Mouse (Mus musculus) adrenal gland, postnatal 36 days (tissue): ENCODE measurements around the gene Gm26661. TPM values are rescaled to one million over a fixed set of nuclear protein-coding genes. Genes with fewer than 3 reads are reported as not detected.
A peak's percentile ranks its signal among the peaks of the same experiment; 100 is the strongest.

Experiments used
- DNase-seq, 2 experiments: peaks; one replicate each; pipeline ENCODE4 v3.0.0; 2021; ENCODE audit warnings: mixed read lengths in 1 of 2
- total RNA-seq, 2 experiments: library from RNA; stranded (reverse); gene quantifications; 2 replicates each; pipeline ENCODE4 v1.2.3; 2021

The Gm26661 gene
- total RNA-seq, 2 experiments from 2014 or later, result not detected

DNA sequence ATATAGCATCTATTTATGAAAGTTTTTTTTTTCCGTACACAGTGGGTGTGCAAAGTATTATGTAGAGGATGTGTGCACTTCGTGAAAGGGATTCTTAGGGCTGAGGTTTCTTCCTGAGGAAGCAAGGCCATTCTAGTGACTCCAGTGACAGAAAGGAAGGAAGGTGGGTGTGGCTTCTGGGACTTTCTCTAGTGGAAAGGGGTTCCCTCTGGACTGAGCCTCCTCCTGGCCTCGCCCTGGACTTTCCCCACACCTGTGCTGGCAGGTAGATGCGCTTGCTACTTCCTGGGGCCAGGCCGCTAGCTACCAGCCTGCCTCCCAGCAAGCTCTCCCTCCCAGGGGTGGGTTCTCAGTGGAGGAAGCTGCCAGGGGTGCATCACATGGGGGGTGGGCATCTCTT, 28.1 kb downstream of the Gm26661 start:
- DNase-seq, result no peak

DNA sequence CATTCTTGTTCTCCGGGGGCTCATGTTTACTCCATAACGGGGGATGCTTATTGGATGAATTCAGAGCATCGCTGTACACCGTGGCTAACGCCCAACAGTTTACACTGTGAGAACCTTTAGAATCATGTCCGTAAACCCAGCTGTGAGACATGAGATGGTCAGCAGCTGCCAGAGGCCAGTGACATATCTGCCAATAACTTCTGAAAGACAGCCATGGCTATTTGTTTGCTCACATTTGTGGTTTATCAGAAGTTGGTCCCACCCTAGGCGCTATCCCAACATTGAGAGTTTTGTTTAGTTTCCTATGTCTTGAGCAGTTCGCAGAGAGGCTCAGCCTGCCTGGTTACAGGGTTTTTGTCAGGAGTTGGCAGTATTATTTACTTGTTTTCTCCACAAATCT, 30.0 kb downstream of the Gm26661 start:
- DNase-seq, result no peak

GRCm38 (mm10) chr14:7822693-7823092, 31.3 kb downstream of the Gm26661 start:
- DNase-seq, result no peak

DNA sequence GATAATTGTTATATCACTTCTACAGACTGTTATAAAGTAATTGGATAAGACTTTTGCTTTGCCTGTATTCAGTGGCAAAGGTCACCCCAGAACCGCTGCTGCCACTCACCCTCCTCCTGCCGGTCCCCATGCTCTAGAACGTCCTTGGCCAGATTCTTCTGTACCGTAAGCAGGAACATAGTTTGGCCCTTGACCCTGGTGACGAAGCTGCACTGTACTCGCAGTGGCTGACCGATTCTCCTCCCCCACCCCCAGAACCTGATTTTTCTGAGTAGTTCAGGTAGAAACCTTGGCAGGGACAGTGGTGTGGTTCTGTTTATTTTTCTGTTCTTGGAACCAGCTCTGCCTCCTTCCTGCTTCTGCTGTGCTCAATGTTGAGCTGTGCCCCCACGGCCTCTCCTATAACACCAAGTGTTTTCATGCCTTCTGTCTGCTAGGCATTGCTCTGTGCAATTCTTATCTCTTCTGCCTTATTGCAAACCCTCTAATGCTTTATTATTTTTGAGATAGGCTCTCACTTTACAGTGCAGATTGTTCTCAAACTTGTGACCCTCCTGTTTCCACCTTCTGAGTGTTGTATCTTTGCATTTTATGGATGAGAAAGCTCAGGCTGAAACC, 33.4 kb downstream of the Gm26661 start:
- DNase-seq, result peak; percentile 71 to 82

DNA sequence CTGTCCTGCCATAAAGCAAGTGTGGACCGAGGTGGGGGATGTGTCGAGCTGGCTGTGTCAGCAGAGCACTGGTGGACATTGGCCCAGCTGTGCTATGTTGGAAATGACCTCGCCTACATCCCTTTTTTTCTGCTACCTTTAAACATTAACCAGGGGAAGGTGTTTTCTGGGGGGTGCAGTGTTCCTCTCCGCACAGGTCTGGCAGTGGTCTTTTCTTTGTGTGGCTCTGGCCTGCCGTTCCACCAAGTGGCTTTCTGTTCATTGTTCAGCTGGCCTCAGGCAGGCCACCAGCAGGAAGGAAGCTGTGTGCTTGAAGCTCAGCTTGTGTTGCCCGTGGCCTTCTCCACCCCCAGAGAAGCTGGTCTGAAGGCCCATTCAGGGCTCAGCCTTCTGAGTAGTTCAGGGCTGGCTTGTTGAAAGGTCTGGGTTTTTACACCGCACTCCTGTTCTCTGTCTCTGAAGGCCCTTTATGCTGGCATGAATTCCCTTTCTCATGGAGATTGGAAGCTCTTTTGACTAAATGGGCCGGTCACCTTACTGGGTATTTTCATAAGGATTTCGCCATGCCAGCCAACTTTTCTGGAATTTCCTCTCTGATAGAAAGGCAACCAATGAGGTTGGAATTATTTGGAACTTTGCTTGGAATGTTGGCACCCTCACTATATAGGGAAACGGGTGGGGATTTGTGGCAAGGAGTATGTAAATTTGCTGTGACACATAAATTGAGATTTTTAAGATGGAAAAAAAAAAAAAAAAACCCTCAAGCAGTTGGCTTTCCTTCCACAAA, 35.0 kb downstream of the Gm26661 start:
- DNase-seq, result no peak

- no peak for DNase-seq
These were observed 37.8 kb downstream of the Gm26661 start for GRCm38 (mm10) chr14:7829181-7829580.

- DNase-seq, result no peak
These were observed 40.5 kb downstream of the Gm26661 start for GRCm38 (mm10) chr14:7831770-7832439.

- DNase-seq, result no peak
These were observed 41.0 kb downstream of the Gm26661 start for GRCm38 (mm10) chr14:7832440-7832783.

DNA sequence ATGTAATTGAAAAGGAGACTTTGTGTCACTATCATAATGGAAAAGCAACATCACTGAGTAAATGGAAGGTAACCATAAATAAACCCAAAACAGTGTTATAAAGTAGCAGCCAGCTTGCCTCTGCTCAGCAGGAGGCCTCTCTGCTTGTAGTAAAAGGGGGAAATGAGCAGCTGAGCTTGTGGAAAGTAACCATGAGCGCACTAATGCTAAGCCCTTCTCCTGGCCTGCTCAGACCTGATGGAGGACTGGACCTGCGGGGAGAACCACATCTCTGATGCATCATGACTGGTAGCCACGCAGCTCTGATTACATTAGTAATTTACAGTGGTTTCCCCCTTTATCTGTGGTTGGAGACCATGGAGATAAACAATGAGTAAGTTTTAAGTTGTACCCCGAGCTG, 42.1 kb downstream of the Gm26661 start:
- no peak for DNase-seq

DNA sequence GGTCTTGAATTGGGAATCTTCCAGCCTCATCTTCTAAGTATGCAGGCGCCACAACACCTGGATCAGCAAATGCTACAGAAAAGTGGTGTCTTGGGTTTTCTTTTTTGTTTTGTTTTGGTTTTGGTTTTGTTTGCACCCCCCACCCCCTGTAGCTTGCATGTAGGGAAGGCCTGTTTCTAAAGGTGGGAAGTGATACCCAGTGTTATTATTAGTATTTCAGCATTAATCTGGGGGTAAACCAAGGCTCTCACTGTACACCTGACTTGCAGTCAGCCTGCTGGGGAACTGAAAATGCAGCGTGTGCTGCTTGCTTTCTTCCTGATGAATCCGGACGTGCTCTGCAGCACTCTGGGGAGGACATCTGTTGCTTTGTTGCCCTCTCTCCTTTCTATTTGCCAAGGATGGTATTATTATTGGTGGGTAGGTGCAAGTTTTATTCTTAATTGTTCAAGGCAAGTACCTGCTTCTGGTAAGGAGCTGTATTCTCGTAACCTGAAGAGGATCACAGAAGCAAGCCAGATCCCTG, 47.2 kb downstream of the Gm26661 start:
- DNase-seq, result no peak

DNA sequence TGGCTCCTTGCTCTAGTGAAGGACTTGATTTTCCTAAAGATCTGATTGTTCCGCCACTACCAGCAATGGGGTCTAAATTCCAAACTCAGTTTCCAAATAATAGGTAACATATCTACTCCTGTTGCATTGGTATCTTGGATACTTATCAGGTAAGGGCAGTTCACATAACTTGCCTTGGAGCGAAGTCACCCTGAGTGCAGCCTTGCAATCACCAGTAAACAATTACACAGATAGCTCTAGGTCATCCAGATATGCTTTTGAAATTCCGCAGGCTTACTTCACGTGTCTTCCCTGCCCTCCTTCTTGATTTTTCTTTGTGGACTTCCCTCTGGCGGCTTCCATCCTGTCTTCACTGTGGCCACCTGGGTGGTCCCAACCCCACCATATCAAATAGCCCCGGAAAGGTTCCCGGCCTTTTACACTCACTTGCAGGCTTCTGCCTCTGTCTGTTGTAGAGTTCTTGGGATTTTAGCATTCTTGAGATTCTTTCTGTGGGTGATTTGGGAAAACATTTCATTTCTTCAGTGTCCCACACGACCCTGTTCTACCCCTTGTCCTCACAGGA, 48.6 kb downstream of the Gm26661 start:
- DNase-seq, result no peak

Other genes with a start within 250 kb of the Gm26661 start
- under 1 TPM; 0.20 to 0.72 TPM for gene Gm3558, start 223.0 kb upstream of the Gm26661 start, total RNA-seq
- not detected for gene Gm10338, start 196.0 kb upstream of the Gm26661 start, total RNA-seq
- not detected for gene Gm10128, start 147.6 kb upstream of the Gm26661 start, total RNA-seq
- gene Flnb, start 26.4 kb downstream of the Gm26661 start, total RNA-seq, result 10 to 100 TPM; 41.7 to 74.9 TPM
- gene Gm45521, start 165.7 kb downstream of the Gm26661 start, total RNA-seq, result not detected
- under 1 TPM; 0.20 to 0.43 TPM for gene Dnase1l3, start 203.0 kb downstream of the Gm26661 start, total RNA-seq
- 100 to 1,000 TPM in 1 of 2 experiments, 10 to 100 TPM in 1; 70.4 to 108 TPM for gene Abhd6, start 211.3 kb downstream of the Gm26661 start, total RNA-seq